Mouse (Mus musculus) cerebellum, postnatal 10 days (tissue): ENCODE results near the gene Lrrc1.

Experiments used
- DNase-seq, 2 experiments: peaks; one replicate each; pipeline ENCODE4 v3.0.0; 2021; ENCODE audit warnings: mixed read lengths in 2 of 2

The Lrrc1 gene

GRCm38 (mm10) chr9:77543351-77544321, 1.0 kb downstream of the Lrrc1 start:
- peak; percentile 69 to 74 for DNase-seq

- DNase-seq = no peak
These were observed 3.1 kb downstream of the Lrrc1 start for GRCm38 (mm10) chr9:77541556-77541955.

- DNase-seq = no peak
These were observed 5.4 kb downstream of the Lrrc1 start for GRCm38 (mm10) chr9:77539232-77539631.

- no peak for DNase-seq
These were observed 7.3 kb downstream of the Lrrc1 start for GRCm38 (mm10) chr9:77537357-77537756.

- no peak for DNase-seq
These were observed 7.8 kb downstream of the Lrrc1 start for GRCm38 (mm10) chr9:77536832-77537231.

GRCm38 (mm10) chr9:77536286-77536685, 8.4 kb downstream of the Lrrc1 start:
- peak in 1 of 2 experiments; percentile 60 for DNase-seq

- DNase-seq = peak; percentile 73 to 78
These were observed 9.5 kb downstream of the Lrrc1 start for GRCm38 (mm10) chr9:77535021-77535744.

- no peak for DNase-seq
These were observed 16.2 kb downstream of the Lrrc1 start for GRCm38 (mm10) chr9:77528379-77529041.

- no peak for DNase-seq
These were observed 17.5 kb downstream of the Lrrc1 start for GRCm38 (mm10) chr9:77527170-77527569.

GRCm38 (mm10) chr9:77526715-77527114, 18.0 kb downstream of the Lrrc1 start:
- no peak for DNase-seq

GRCm38 (mm10) chr9:77525595-77526295, 18.9 kb downstream of the Lrrc1 start:
- DNase-seq = no peak

GRCm38 (mm10) chr9:77523793-77524192, 20.9 kb downstream of the Lrrc1 start:
- no peak for DNase-seq

- DNase-seq = no peak
These were observed 22.2 kb downstream of the Lrrc1 start for GRCm38 (mm10) chr9:77522476-77522875.

- DNase-seq = no peak
These were observed 25.5 kb downstream of the Lrrc1 start for GRCm38 (mm10) chr9:77519198-77519597.

GRCm38 (mm10) chr9:77516782-77517364, 27.8 kb downstream of the Lrrc1 start:
- no peak for DNase-seq

- no peak for DNase-seq
These were observed 30.8 kb downstream of the Lrrc1 start for GRCm38 (mm10) chr9:77513892-77514291.

GRCm38 (mm10) chr9:77512220-77512619, 32.5 kb downstream of the Lrrc1 start:
- DNase-seq = no peak

- no peak for DNase-seq
These were observed 34.1 kb downstream of the Lrrc1 start for GRCm38 (mm10) chr9:77510574-77510973.

- no peak for DNase-seq
These were observed 36.8 kb downstream of the Lrrc1 start for GRCm38 (mm10) chr9:77507743-77508394.

GRCm38 (mm10) chr9:77502548-77503438, 41.9 kb downstream of the Lrrc1 start:
- peak; percentile 70 to 71 for DNase-seq

GRCm38 (mm10) chr9:77502171-77502547, 42.5 kb downstream of the Lrrc1 start:
- DNase-seq = no peak
